Mouse (Mus musculus) CD4-positive, CD25-positive, alpha-beta regulatory T cell, adult 2 months (primary cell): Measurements from ENCODE around the gene Igf1r.

Source experiments
- DNase-seq: peaks from one replicate; pipeline ENCODE4 v3.0.0-alpha.2; 2012; ENCODE audit warnings: low read depth, low spot score

The Igf1r gene

GRCm38 (mm10) chr7:68117567-68117966, 164.9 kb downstream of the Igf1r start:
- no peak for DNase-seq

- no peak for DNase-seq
Observed at GRCm38 (mm10) chr7:68117981-68118380, 165.4 kb downstream of the Igf1r start.

- DNase-seq: no peak
Observed at GRCm38 (mm10) chr7:68119605-68120004, 167.0 kb downstream of the Igf1r start.

GRCm38 (mm10) chr7:68122418-68122817, 169.8 kb downstream of the Igf1r start:
- no peak for DNase-seq

- DNase-seq: no peak
Observed at GRCm38 (mm10) chr7:68125347-68125746, 172.7 kb downstream of the Igf1r start.

GRCm38 (mm10) chr7:68127799-68128261, 175.2 kb downstream of the Igf1r start:
- peak; percentile 76 for DNase-seq

GRCm38 (mm10) chr7:68128271-68128674, 175.6 kb downstream of the Igf1r start:
- peak; percentile 24 for DNase-seq

GRCm38 (mm10) chr7:68129077-68129511, 176.5 kb downstream of the Igf1r start:
- peak; percentile 96 for DNase-seq

- DNase-seq: peak; percentile 77
Observed at GRCm38 (mm10) chr7:68129546-68130253, 177.1 kb downstream of the Igf1r start.

GRCm38 (mm10) chr7:68130950-68131580, 178.4 kb downstream of the Igf1r start:
- peak; percentile 20 for DNase-seq

- DNase-seq: peak; percentile 49
Observed at GRCm38 (mm10) chr7:68133679-68134078, 181.1 kb downstream of the Igf1r start.

- no peak for DNase-seq
Observed at GRCm38 (mm10) chr7:68134948-68135347, 182.3 kb downstream of the Igf1r start.

GRCm38 (mm10) chr7:68136056-68136455, 183.4 kb downstream of the Igf1r start:
- no peak for DNase-seq

- DNase-seq: peak; percentile 55
Observed at GRCm38 (mm10) chr7:68139384-68139783, 186.8 kb downstream of the Igf1r start.

GRCm38 (mm10) chr7:68140041-68140807, 187.6 kb downstream of the Igf1r start:
- DNase-seq: no peak

- DNase-seq: peak; percentile 50
Observed at GRCm38 (mm10) chr7:68144266-68144665, 191.6 kb downstream of the Igf1r start.

GRCm38 (mm10) chr7:68148297-68149048, 195.8 kb downstream of the Igf1r start:
- peak; percentile 16 for DNase-seq

- no peak for DNase-seq
Observed at GRCm38 (mm10) chr7:68151892-68152291, 199.3 kb downstream of the Igf1r start.

GRCm38 (mm10) chr7:68152458-68152857, 199.8 kb downstream of the Igf1r start:
- DNase-seq: no peak

- no peak for DNase-seq
Observed at GRCm38 (mm10) chr7:68153269-68153668, 200.6 kb downstream of the Igf1r start.

- DNase-seq: no peak
Observed at GRCm38 (mm10) chr7:68154588-68154987, 202.0 kb downstream of the Igf1r start.
